Mouse (Mus musculus) neural tube, postnatal 0 days (tissue): Measurements from ENCODE around the gene Gm21454. TPM values are rescaled to one million over a fixed set of nuclear protein-coding genes. Genes with fewer than 3 reads are reported as not detected.

Source experiments
- polyA plus RNA-seq: library from polyadenylated mRNA; unstranded; fragments of >200 nt; fragmentation: Nextera tagmentation; extraction: Ambion mirVana; gene quantifications from 2 replicates; pipeline ENCODE4 v1.2.1, GENCODE M21; 2015

The Gm21454 gene
- polyA plus RNA-seq, result not detected in 2 replicates

DNA sequence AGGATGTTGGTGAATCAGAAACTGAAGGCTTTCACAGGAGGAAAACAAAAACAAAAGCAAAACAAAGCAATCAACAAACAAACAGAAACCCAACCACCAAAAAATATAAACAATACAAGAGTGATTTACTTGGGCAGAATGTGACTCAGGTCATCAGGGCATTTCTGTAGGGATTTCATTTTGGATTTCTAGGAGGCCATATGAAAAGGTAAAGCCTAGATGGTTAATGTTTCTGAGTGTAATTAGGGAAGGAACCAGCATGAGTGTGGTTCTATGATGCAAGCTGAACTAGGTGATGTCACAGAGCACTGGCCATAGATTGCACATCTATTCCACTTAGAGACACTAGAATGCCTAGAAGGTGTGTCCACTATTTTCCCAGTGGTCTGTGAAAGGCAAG is at the start of gene Gm21454, which contains the start of gene Gm21440:
Gm21454 (plus strand) TSS at position 352 of the 400 bp plus-strand sequence.
Gm21440 (plus strand) TSS at position 301 of the 400 bp plus-strand sequence.

GRCm38 (mm10) chrY:13223828-13224227 is 28.4 kb upstream of the Gm21454 start, which contains the start of gene Gm21828:
TSS of gene Gm21828 (minus strand) at chrY:13223928.

GRCm38 (mm10) chrY:13348963-13349362 is 96.7 kb downstream of the Gm21454 start, which contains the start of gene Gm21725:
TSS of gene Gm21725 (minus strand) at chrY:13349063.

Other genes starting within 250 kb of the Gm21454 start
- gene Gm20807, start 209.6 kb upstream of the Gm21454 start, polyA plus RNA-seq, result not detected in 2 replicates
- gene Gm21891, start 119.0 kb upstream of the Gm21454 start, polyA plus RNA-seq, result not detected in 2 replicates
- not detected in 2 replicates for gene Gm21425, start 90.5 kb upstream of the Gm21454 start, polyA plus RNA-seq
- not detected in 2 replicates for gene Gm21828, start 28.5 kb upstream of the Gm21454 start, polyA plus RNA-seq
- gene Gm21440, start 51 bp upstream of the Gm21454 start, polyA plus RNA-seq, result not detected in 2 replicates
- gene Gm21725, start 96.6 kb downstream of the Gm21454 start, polyA plus RNA-seq, result not detected in 2 replicates
- not detected in 2 replicates for gene Gm21866, start 213.1 kb downstream of the Gm21454 start, polyA plus RNA-seq
- gene Gm20773, start 241.6 kb downstream of the Gm21454 start, polyA plus RNA-seq, result not detected in 2 replicates